Mouse (Mus musculus) hindbrain, embryonic 12.5 days (tissue): ENCODE data around the gene Zfp446. TPM values are rescaled to one million over a fixed set of nuclear protein-coding genes. Genes with fewer than 3 reads are reported as not detected.

ENCODE experiments used
- ATAC-seq: fragments of 200-750 bp; cut with Nextera tagmentation; 2 replicates; pipeline ENCODE4 v1.8.0; 2017; ENCODE audit warnings: moderate TSS enrichment; ENCODE audit not compliant: low FRiP score
- H3K27ac ChIP-seq: fragments of 300-500 bp; sonication (generic); 2 replicates; pipeline ENCODE4 v1.5.1; 2016; ENCODE audit warnings: mild to moderate bottlenecking
- H3K27me3 ChIP-seq: fragments of 300-500 bp; sonication (generic); 2 replicates; pipeline ENCODE4 v1.6.1; 2016; ENCODE audit warnings: mild to moderate bottlenecking
- H3K36me3 ChIP-seq: fragments of 300-500 bp; sonication (generic); 2 replicates; pipeline ENCODE4 v1.6.1; 2016; ENCODE audit warnings: mild to moderate bottlenecking
- H3K4me1 ChIP-seq: fragments of 300-500 bp; sonication (generic); 2 replicates; pipeline ENCODE4 v1.6.1; 2016
- H3K4me2 ChIP-seq: fragments of 300-500 bp; sonication (generic); replicated peaks from 2 replicates; pipeline ENCODE4 v1.6.1; 2016; ENCODE audit warnings: mild to moderate bottlenecking
- H3K4me3 ChIP-seq: fragments of 300-500 bp; sonication (generic); 2 replicates; pipeline ENCODE4 v1.5.1; 2016; ENCODE audit warnings: mild to moderate bottlenecking
- H3K9ac ChIP-seq: fragments of 300-500 bp; sonication (generic); 2 replicates; pipeline ENCODE4 v1.6.1; 2016; ENCODE audit warnings: mild to moderate bottlenecking, moderate library complexity
- H3K9me3 ChIP-seq: fragments of 300-500 bp; sonication (generic); replicated peaks from 2 replicates; pipeline ENCODE4 v1.6.1; 2016; ENCODE audit warnings: mild to moderate bottlenecking
- WGBS: fragments of 180-500 bp; shearing (Covaris S2); methylation state at CpG from one replicate; pipeline ENCODE4 v1.1.7; 2016; 5-methylcytosine and 5-hydroxymethylcytosine counted together
- polyA plus RNA-seq: library from polyadenylated mRNA; unstranded; fragments of >200 nt; fragmentation: Nextera tagmentation; extraction: Ambion mirVana; gene quantifications from 2 replicates; pipeline ENCODE4 v1.2.1, GENCODE M21; 2016

The Zfp446 gene
- polyA plus RNA-seq, 1 experiment from 2014 or later: 14.8 TPM

DNA sequence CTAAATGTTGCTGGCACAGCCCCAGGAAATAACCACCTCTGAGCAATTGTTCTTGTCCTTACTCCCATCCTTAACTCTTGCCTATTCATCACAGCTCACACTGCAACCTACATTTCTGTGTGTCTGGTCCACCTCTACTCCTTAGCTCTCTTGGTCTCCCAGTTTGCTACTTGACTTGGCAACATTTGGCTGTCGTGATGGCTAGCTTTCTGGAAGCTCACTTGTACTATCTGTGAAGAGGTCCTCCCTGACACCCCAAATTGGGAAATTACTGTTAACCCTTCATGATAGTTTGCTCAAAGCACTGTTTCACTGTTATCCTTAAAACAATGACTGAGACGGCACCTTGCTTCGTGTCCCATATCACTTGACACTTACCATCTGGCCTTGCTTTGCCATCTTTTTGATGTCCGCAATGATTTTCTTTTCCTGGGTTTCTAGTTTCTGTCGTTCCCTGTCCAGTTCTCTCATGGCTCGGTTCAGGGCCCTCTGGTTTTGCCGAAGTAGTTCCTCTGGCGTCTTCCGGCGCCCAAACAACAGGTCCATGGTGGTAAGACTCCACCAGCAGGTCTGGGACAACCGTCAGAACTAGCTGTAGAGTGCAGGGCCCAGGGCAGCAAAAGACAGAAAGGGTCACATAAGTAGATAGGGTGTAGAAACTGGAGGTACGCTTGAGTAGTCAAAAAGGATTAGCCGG is 56.0 kb downstream of the Zfp446 start:
- ATAC-seq: no peak
- Histone ChIP-seq H3K9ac (peak overlapping the region; percentile 77), H3K36me3 (peaks cover 64% of the 10 kb centered on the region), H3K4me3 (peak overlapping the region; percentile 55), H3K27me3 (no peaks in the 10 kb centered on the region), H3K4me1 (peaks cover 33% of the 10 kb centered on the region), H3K9me3 (no peaks in the 10 kb centered on the region), H3K27ac (peak overlapping the region; percentile 92), H3K4me2 (peak overlapping the region; percentile 92)
- 54% methylated on average over 13 of the region's 13 CpGs for WGBS

DNA sequence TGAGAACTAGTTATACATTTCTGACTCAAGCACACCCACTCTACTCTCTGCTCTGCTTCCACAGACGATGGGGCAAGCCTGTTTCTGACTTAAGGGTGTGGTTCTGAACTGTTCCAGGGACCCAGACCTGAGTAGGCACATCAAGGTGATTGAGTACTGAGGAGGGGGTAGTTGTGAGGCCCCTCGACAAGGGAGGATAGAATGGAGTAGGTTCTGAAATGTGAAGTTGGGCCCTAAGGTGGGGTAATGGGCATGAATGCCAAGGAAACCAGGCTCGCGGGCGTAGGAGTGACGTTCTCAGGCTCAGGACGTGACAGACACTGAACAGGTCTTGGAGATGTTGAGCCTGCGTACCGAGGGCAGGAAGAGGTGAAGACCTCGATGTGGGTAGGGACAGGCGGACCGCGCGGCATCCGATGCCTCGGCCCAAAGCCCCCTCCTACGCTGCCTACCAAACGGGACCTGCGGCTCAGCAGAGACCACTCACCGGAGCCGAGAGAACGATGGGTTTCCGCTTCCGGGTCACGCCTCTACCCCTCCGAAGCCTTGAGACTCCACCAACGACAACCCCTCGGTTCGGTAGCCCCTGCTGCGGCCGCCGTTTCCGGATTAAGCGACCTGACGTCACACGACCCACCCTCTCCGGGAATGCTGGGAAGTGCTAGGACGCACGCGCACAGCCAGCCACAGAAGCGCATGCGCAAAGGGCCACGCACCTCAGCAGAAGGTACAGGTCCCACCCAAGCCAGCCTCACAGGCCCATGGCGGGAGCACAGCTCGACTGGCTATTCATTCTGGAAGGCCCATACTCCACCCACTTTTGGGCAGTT is 56.7 kb downstream of the Zfp446 start, which contains the start of gene Chmp2a:
Gene Chmp2a (minus strand): TSS at position 660 of the 830 bp plus-strand sequence.
- Histone ChIP-seq H3K9me3 (no peaks in the 10 kb centered on the region), H3K4me1 (peaks cover 40% of the 10 kb centered on the region), H3K36me3 (peaks cover 56% of the 10 kb centered on the region), H3K9ac (peak within 1 kb of the TSS; percentile 77), H3K27ac (peak within 1 kb of the TSS; percentile 92), H3K27me3 (no peaks in the 10 kb centered on the region), H3K4me2 (peak within 1 kb of the TSS; percentile 92), H3K4me3 (peak within 1 kb of the TSS; percentile 55)
- under 1% methylated on average over 45 of the region's 45 CpGs for WGBS
- peak; percentile 77 for ATAC-seq

Other genes starting within 250 kb of the Zfp446 start
- gene Vmn2r56, start 242.8 kb upstream of the Zfp446 start, polyA plus RNA-seq: not detected in 2 replicates
- 17.7 and 18.9 TPM in 2 replicates for gene Zscan18, start 174.2 kb upstream of the Zfp446 start, polyA plus RNA-seq
- gene Zfp329, start 159.0 kb upstream of the Zfp446 start, polyA plus RNA-seq: 26.6 TPM in 2 replicates
- gene Zfp110, start 143.1 kb upstream of the Zfp446 start, polyA plus RNA-seq: 33.7 and 34.8 TPM in 2 replicates
- 6.2 and 6.4 TPM in 2 replicates for gene Zfp128, start 96.7 kb upstream of the Zfp446 start, polyA plus RNA-seq
- 13.0 and 14.5 TPM in 2 replicates for gene Zscan22, start 80.0 kb upstream of the Zfp446 start, polyA plus RNA-seq
- gene Rps5, start 55.6 kb upstream of the Zfp446 start, polyA plus RNA-seq: 497 and 613 TPM in 2 replicates
- gene Rnf225, start 50.4 kb upstream of the Zfp446 start, polyA plus RNA-seq: 0.63 and 0.72 TPM in 2 replicates
- 14.5 and 15.2 TPM in 2 replicates for gene Zfp324, start 12.0 kb upstream of the Zfp446 start, polyA plus RNA-seq
- 0.26 TPM in 2 replicates for gene Slc27a5, start 20.3 kb downstream of the Zfp446 start, polyA plus RNA-seq
- 356 and 380 TPM in 2 replicates for gene Trim28, start 21.3 kb downstream of the Zfp446 start, polyA plus RNA-seq
- 32.6 and 35.0 TPM in 2 replicates for gene Zbtb45, start 32.2 kb downstream of the Zfp446 start, polyA plus RNA-seq
- gene Chmp2a, start 57.0 kb downstream of the Zfp446 start, polyA plus RNA-seq: 148 and 152 TPM in 2 replicates
- gene Ube2m, start 60.4 kb downstream of the Zfp446 start, polyA plus RNA-seq: 173 and 180 TPM in 2 replicates
- gene Mzf1, start 76.9 kb downstream of the Zfp446 start, polyA plus RNA-seq: 4.9 and 5.7 TPM in 2 replicates
- gene Vmn1r85, start 117.3 kb downstream of the Zfp446 start, polyA plus RNA-seq: not detected in 2 replicates
- not detected in 2 replicates for gene Vmn1r86, start 142.1 kb downstream of the Zfp446 start, polyA plus RNA-seq
- gene Vmn1r87, start 162.3 kb downstream of the Zfp446 start, polyA plus RNA-seq: not detected in 2 replicates
- not detected in 2 replicates for gene Vmn1r88, start 181.7 kb downstream of the Zfp446 start, polyA plus RNA-seq
- not detected in 2 replicates for gene Vmn1r89, start 235.2 kb downstream of the Zfp446 start, polyA plus RNA-seq